Comparison of ENCODE assay signal across 10 mouse cellular contexts in the genomic region with DNA sequence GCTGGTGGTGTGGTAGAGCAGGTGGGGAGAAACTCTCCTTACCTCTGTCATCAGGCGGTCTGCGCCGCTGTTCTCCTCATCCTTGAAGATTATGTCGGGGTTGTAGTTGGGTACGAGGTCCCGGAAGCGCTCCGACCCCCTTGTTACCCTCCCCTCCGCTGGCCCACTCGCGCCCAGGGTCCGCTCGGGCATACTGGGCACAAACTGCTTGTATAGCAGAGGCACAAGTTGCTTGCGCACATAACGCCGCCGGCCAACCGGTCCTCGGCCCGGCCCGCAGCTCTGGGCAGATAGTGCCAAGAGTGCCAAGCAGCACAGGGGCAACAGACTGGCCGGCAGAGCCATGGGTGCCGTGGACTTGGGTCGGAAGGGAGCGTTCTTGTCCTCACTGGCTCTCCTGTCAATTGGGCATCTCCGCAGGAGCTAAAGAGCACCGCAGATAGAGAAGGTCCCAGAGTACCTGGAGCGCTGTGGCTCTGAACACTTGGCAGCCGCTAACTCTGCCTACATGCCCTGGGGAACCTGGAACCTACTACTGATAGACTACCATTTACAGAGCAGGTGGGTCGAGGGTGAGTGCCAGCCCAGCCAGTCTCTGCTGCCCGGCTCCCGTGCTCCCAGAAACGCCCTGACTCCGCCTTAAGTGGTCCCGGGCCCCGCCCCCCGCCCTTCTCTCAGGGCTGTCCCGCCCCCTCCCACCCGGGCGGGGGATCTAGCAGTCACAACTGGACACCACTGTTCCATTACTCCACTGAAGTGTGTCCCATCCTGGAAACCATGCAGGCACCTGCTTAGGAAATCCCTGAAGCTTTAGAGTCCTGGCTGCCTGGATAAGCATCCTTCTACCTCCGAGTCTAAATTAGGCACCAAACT. TPM values are rescaled to one million over a fixed set of nuclear protein-coding genes. Genes with fewer than 3 reads are reported as not detected.
DNase-seq lines count a peak whose midpoint lies in the region; ATAC-seq and TF ChIP-seq lines count a peak whose summit lies in the region.
"Had no signal": no experiment of that assay in that cellular context is flagged by ENCODE, and none has a peak within 500 bp of the region (broad histone marks: within the 10 kb centered on the region; RNA-seq: fewer than 3 reads in every experiment).

A gene (minus strand): TSS at position 613 of the 873 bp plus-strand sequence.

- peak; percentile 34 for ATAC-seq in forebrain, embryonic 12.5 days (ENCODE audit: low FRiP score)
- no peak for ATAC-seq in kidney, postnatal 0 days (replicated peaks; ENCODE audit: low FRiP score, low read depth)
- ATAC-seq in midbrain, embryonic 11.5 days (ENCODE audit: low FRiP score) = no peak

- WGBS in heart, embryonic 10.5 days = 1% methylated on average over 41 of the region's 41 CpGs
- WGBS in forebrain, embryonic 12.5 days = 1% methylated on average over 41 of the region's 41 CpGs
- 1% methylated on average over 41 of the region's 41 CpGs for WGBS in kidney, postnatal 0 days
- 1% methylated on average over 41 of the region's 41 CpGs for WGBS in midbrain, embryonic 11.5 days

- peaks cover 73% of the 10 kb centered on the region for H3K27me3 ChIP-seq in heart, embryonic 10.5 days (ENCODE audit: insufficient read depth, poor library complexity, severe bottlenecking)
- peaks cover 76% of the 10 kb centered on the region for H3K27me3 ChIP-seq in forebrain, embryonic 12.5 days
- H3K27me3 ChIP-seq in kidney, postnatal 0 days (ENCODE audit: insufficient read depth, low read length) = peaks cover 39% of the 10 kb centered on the region
- peaks cover 61% of the 10 kb centered on the region for H3K27me3 ChIP-seq in midbrain, embryonic 11.5 days (ENCODE audit: control insufficient read depth, insufficient read depth, low read length)

- TF ChIP-seq CTCF in kidney, postnatal 0 days (IDR thresholded peaks at IDR 0.05; ENCODE audit: low read depth) = no peak

- DNase-seq in heart, embryonic 10.5 days (ENCODE audit: low spot score) = peak; percentile 86
- no peak for DNase-seq in heart, adult 8-10 months (ENCODE audit: low spot score)
- DNase-seq in kidney, postnatal 0 days (ENCODE audit: low spot score) = peak; percentile 52
- DNase-seq in midbrain, embryonic 11.5 days (ENCODE audit: low spot score, missing footprints) = peak; percentile 92
- no peak for DNase-seq in gastrocnemius, postnatal 14 days
- DNase-seq in left cerebral cortex, postnatal 36 days (ENCODE audit: low spot score in 2 of 2) = no peak
- DNase-seq in layer of hippocampus, adult 9-11 months = no peak

- H3K4me1 ChIP-seq in heart, embryonic 10.5 days = peaks cover 57% of the 10 kb centered on the region
- H3K4me1 ChIP-seq in forebrain, embryonic 12.5 days = peaks cover 44% of the 10 kb centered on the region
- H3K4me1 ChIP-seq in kidney, postnatal 0 days (replicated peaks; ENCODE audit: insufficient read depth, low read length) = peaks cover 33% of the 10 kb centered on the region
- H3K4me1 ChIP-seq in midbrain, embryonic 11.5 days (ENCODE audit: control insufficient read depth, insufficient read depth, low read length) = peaks cover 28% of the 10 kb centered on the region

- H3K36me3 ChIP-seq in heart, embryonic 10.5 days = peaks cover 3% of the 10 kb centered on the region
- peaks cover 3% of the 10 kb centered on the region; the same call in 1 of the 2 replicates for H3K36me3 ChIP-seq in forebrain, embryonic 12.5 days (replicated peaks)
- H3K36me3 ChIP-seq in kidney, postnatal 0 days (ENCODE audit: insufficient read depth, low read length) = peaks cover under 1% of the 10 kb centered on the region; the same call in 1 of the 2 replicates
- no peaks in the 10 kb centered on the region for H3K36me3 ChIP-seq in midbrain, embryonic 11.5 days (ENCODE audit: control insufficient read depth, insufficient read depth, low read length)

- H3K4me3 ChIP-seq in heart, embryonic 10.5 days = peak within 1 kb of the TSS; percentile 70
- H3K4me3 ChIP-seq in forebrain, embryonic 12.5 days (replicated peaks) = peak within 1 kb of the TSS; percentile 24
- H3K4me3 ChIP-seq in kidney, postnatal 0 days (replicated peaks; ENCODE audit: low read depth, low read length) = peak within 1 kb of the TSS; percentile 28
- H3K4me3 ChIP-seq in midbrain, embryonic 11.5 days (ENCODE audit: low read depth, low read length) = peak within 1 kb of the TSS; percentile 1

- peak within 1 kb of the TSS; percentile 45 for H3K4me2 ChIP-seq in forebrain, embryonic 12.5 days
- H3K4me2 ChIP-seq in kidney, postnatal 0 days (ENCODE audit: low read length) = peak within 1 kb of the TSS; percentile 50
- H3K4me2 ChIP-seq in midbrain, embryonic 11.5 days = peak within 1 kb of the TSS; percentile 22

- intact Hi-C loops in gastrocnemius, postnatal 14 days (cut with DNase I; ENCODE audit: low total_unique reads) = no loop called here
- intact Hi-C loops in left cerebral cortex, postnatal 36 days (cut with DNase I) = no loop called here

- H3K9ac ChIP-seq in forebrain, embryonic 12.5 days = 0 out of 2 replicates have a peak within 1 kb of the TSS, but pooled peaks have one; percentile 9
- 0 out of 2 replicates have a peak within 1 kb of the TSS, but pooled peaks have one; percentile 14 for H3K9ac ChIP-seq in kidney, postnatal 0 days (ENCODE audit: low read depth, low read length)
- no peak within 1 kb of the TSS for H3K9ac ChIP-seq in midbrain, embryonic 11.5 days (ENCODE audit: low read length)

- H3K9me3 ChIP-seq in heart, embryonic 10.5 days = no peaks in the 10 kb centered on the region
- no peaks in the 10 kb centered on the region for H3K9me3 ChIP-seq in forebrain, embryonic 12.5 days
- H3K9me3 ChIP-seq in kidney, postnatal 0 days (replicated peaks; ENCODE audit: low read length) = no peaks in the 10 kb centered on the region
- H3K9me3 ChIP-seq in midbrain, embryonic 11.5 days (ENCODE audit: control insufficient read depth, low read length) = no peaks in the 10 kb centered on the region

- H3K27ac ChIP-seq in heart, embryonic 10.5 days = peak within 1 kb of the TSS; percentile 89
- H3K27ac ChIP-seq in forebrain, embryonic 12.5 days = no peak within 1 kb of the TSS
- no peak within 1 kb of the TSS for H3K27ac ChIP-seq in kidney, postnatal 0 days
- no peak within 1 kb of the TSS for H3K27ac ChIP-seq in midbrain, embryonic 11.5 days (ENCODE audit: low read depth, low read length)

RNA-seq across cellular contexts. Expression of the gene that starts here (rescaled TPM):
- polyA plus RNA-seq in heart, embryonic 10.5 days (2016; fragmentation: Nextera tagmentation; extraction: Ambion mirVana) = 2.9 and 3.0 TPM in 2 replicates
- total RNA-seq in heart, adult 8-10 months (2022) = 1 to 10 TPM in 2 of 4 experiments, under 1 TPM in 2; 0.72 to 1.6 (median 1.0) TPM
- 0.45 and 0.51 TPM in 2 replicates for polyA plus RNA-seq in forebrain, embryonic 12.5 days (2016; fragmentation: Nextera tagmentation; extraction: Ambion mirVana)
- 2.6 and 2.9 TPM in 2 replicates for polyA plus RNA-seq in kidney, postnatal 0 days (2015; fragmentation: Nextera tagmentation; extraction: Ambion mirVana)
- polyA plus RNA-seq in midbrain, embryonic 11.5 days (2014; fragmentation: Nextera tagmentation; extraction: Ambion mirVana) = 0.27 and 0.40 TPM in 2 replicates
- total RNA-seq in gastrocnemius, postnatal 14 days (2021) = 1 to 10 TPM in 1 of 2 experiments, under 1 TPM in 1; 0.97 to 4.1 TPM
- under 1 TPM in 1 of 2 experiments, not detected in 1; 0.35 TPM for total RNA-seq in left cerebral cortex, postnatal 36 days (2021)
- total RNA-seq: CH12.LX; hematopoietic stem cell, adult 5-6 weeks had no signal

Comparison
In these comparisons a context has a peak if more than half of its experiments do, and no peak if none do; other contexts are left out.
1. DNase-seq: peak in heart, embryonic 10.5 days (single experiment) and kidney, postnatal 0 days (single experiment); none in heart, adult 8-10 months (single experiment), gastrocnemius, postnatal 14 days (single experiment), left cerebral cortex, postnatal 36 days (0 of 2) and layer of hippocampus, adult 9-11 months (single experiment).
2. Peak in ATAC-seq, H3K4me3 ChIP-seq, H3K9ac ChIP-seq and H3K4me2 ChIP-seq in forebrain, embryonic 12.5 days; RNA of the gene not detected or under 1 TPM.
3. Peak in DNase-seq, H3K4me3 ChIP-seq and H3K4me2 ChIP-seq in midbrain, embryonic 11.5 days; RNA of the gene not detected or under 1 TPM.
4. H3K4me3 ChIP-seq: peak in every context shown above with its lines; median percentile 70 in heart, embryonic 10.5 days; 28 in kidney, postnatal 0 days; 24 in forebrain, embryonic 12.5 days; 1 in midbrain, embryonic 11.5 days.
5. Peak in every context shown above with its lines, with median percentiles within 50 percentile points of each other: H3K4me2 ChIP-seq.